Mouse (Mus musculus) E14TG2a.4 (cell line): ENCODE results near the gene Dot1l.
A peak's percentile ranks its signal among the peaks of the same experiment; 100 is the strongest.

Experiments used
- H3K27me3 ChIP-seq: 2 replicates; pipeline ENCODE4 v1.6.1; 2014; ENCODE audit warnings: low read length, control low read depth; ENCODE audit not compliant: insufficient read depth
- H3K36me3 ChIP-seq: 2 replicates; pipeline ENCODE4 v1.6.1; 2014; ENCODE audit warnings: low read length, control low read depth; ENCODE audit not compliant: insufficient read depth
- H3K4me1 ChIP-seq: replicated peaks from 2 replicates; pipeline ENCODE4 v1.6.1; 2014; ENCODE audit warnings: low read depth, low read length, control low read depth
- H3K4me3 ChIP-seq: replicated peaks from 2 replicates; pipeline ENCODE4 v1.5.1; 2014; ENCODE audit warnings: mild to moderate bottlenecking, low read length
- H3K9me3 ChIP-seq: 2 replicates; pipeline ENCODE4 v1.6.1; 2014; ENCODE audit warnings: low read length, control low read depth
- CTCF ChIP-seq: conservative IDR thresholded peaks from 2 replicates; pipeline ENCODE4 v1.5.1; 2014; ENCODE audit warnings: low read length
- NANOG ChIP-seq: IDR thresholded peaks from 2 replicates; pipeline ENCODE4 v1.6.1; 2014; ENCODE audit warnings: borderline replicate concordance, low read length, mixed read lengths
- POU5F1 ChIP-seq: IDR thresholded peaks from 2 replicates; pipeline ENCODE4 v1.6.1; 2014; ENCODE audit warnings: low read length, borderline replicate concordance

Gene Dot1l

GRCm38 (mm10) chr10:80842334-80842733 lies 87.3 kb downstream of the Dot1l start:
- Histone ChIP-seq H3K4me1 (peaks cover 72% of the 10 kb centered on the region), H3K4me3 (no peak overlapping the region)
- TF ChIP-seq POU5F1 (no peak), NANOG (no peak), CTCF (no peak)

GRCm38 (mm10) chr10:80843087-80843930 lies 88.3 kb downstream of the Dot1l start:
- TF ChIP-seq CTCF, result no peak
- TF ChIP-seq NANOG, result no peak
- no peak for TF ChIP-seq POU5F1
- Histone ChIP-seq H3K36me3 (no peaks in the 10 kb centered on the region), H3K4me3 (peak overlapping the region; percentile 80), H3K27me3 (peaks cover 74% of the 10 kb centered on the region), H3K4me1 (peaks cover 67% of the 10 kb centered on the region), H3K9me3 (no peaks in the 10 kb centered on the region)

More at GRCm38 (mm10) chr10:80842334-80842733, 87.3 kb downstream of the Dot1l start:
- H3K27me3 ChIP-seq, result peaks cover 84% of the 10 kb centered on the region
- H3K36me3 ChIP-seq, result no peaks in the 10 kb centered on the region
- no peaks in the 10 kb centered on the region for H3K9me3 ChIP-seq

GRCm38 (mm10) chr10:80843931-80844547 lies 89.0 kb downstream of the Dot1l start, which contains the start of gene Lingo3:
Gene Lingo3, minus strand, starts transcription at chr10:80844039.
- no peaks in the 10 kb centered on the region for H3K36me3 ChIP-seq
- peaks cover 68% of the 10 kb centered on the region for H3K4me1 ChIP-seq
- H3K4me3 ChIP-seq, result peak within 1 kb of the TSS; percentile 80
- H3K27me3 ChIP-seq, result peaks cover 70% of the 10 kb centered on the region
- H3K9me3 ChIP-seq, result no peaks in the 10 kb centered on the region
- TF ChIP-seq POU5F1 (no peak), NANOG (no peak), CTCF (no peak)
